Mouse (Mus musculus): Measurements from ENCODE around the gene Pgam2. TPM values are rescaled to one million over a fixed set of nuclear protein-coding genes. Genes with fewer than 3 reads are reported as not detected.

Gene Pgam2
- total and polyA plus RNA-seq, 2 experiments from 2014 or later = 862 to 1,513 TPM

- Histone ChIP-seq H3K9ac (replicated peaks; ENCODE audit: low read depth, low read length) (peak within 1 kb of the TSS; percentile 82), H3K27me3 (ENCODE audit: control insufficient read depth, insufficient read depth, low read length) (no peaks in the 10 kb centered on the region), H3K4me2 (ENCODE audit: low read depth, low read length) (peak within 1 kb of the TSS; percentile 93), H3K4me3 (ENCODE audit: low read depth, low read length) (peak within 1 kb of the TSS; percentile 71), H3K9me3 (replicated peaks; ENCODE audit: control insufficient read depth, low read length) (no peaks in the 10 kb centered on the region), H3K27ac (ENCODE audit: low read depth) (peak within 1 kb of the TSS; percentile 77), H3K4me1 (ENCODE audit: control insufficient read depth, insufficient read depth) (peaks cover 4% of the 10 kb centered on the region; the same call in 1 of the 2 replicates), H3K36me3 (replicated peaks; ENCODE audit: control insufficient read depth, insufficient read depth, low read length) (peaks cover 17% of the 10 kb centered on the region; the same call in 1 of the 2 replicates)
- DNase-seq (ENCODE audit: low spot score) (peak; percentile 97), ATAC-seq (ENCODE audit: insufficient read depth, low read depth) (peak; percentile 95)
- 1% methylated on average over 63 of the region's 63 CpGs for WGBS
- peak; percentile 81 for TF ChIP-seq CTCF (IDR thresholded peaks at IDR 0.05; ENCODE audit: low read depth)
- no peak for TF ChIP-seq EP300 (IDR thresholded peaks at IDR 0.05; ENCODE audit: low read depth)
Observed at GRCm38 (mm10) chr11:5837251-5838246, 34.0 kb upstream of the Pgam2 start, which contains the start of gene Polm. Gene Polm (minus strand): TSS chr11:5838016.

DNA sequence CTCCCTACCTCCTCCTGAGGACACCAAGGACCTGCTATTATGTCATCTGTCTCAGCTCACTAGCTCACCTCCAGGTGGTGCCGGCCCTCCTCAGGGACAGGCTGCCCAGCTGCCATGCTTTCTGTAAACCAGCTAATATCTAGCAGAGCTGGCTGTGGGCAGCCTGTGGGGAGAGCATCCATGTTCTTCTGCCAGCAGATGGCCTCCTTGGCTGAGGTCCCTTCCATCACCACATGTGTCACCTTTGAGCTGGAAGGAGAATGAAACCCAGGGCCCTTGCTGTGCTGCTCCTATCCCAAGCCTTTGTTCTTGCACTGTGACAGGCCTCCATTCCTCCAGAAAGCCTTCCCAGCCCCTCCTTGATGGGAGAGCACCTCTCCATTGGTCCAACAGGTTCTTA is 32.6 kb upstream of the Pgam2 start:
- H3K9ac ChIP-seq (replicated peaks; ENCODE audit: low read depth, low read length) = no peak overlapping the region
- H3K4me1 ChIP-seq (ENCODE audit: control insufficient read depth, insufficient read depth) = peaks cover 4% of the 10 kb centered on the region; the same call in 1 of the 2 replicates
- TF ChIP-seq EP300 (IDR thresholded peaks at IDR 0.05; ENCODE audit: low read depth) = no peak
- TF ChIP-seq CTCF (IDR thresholded peaks at IDR 0.05; ENCODE audit: low read depth) = peak; percentile 41; the same call in 1 of the 2 replicates
- no peaks in the 10 kb centered on the region for H3K9me3 ChIP-seq (replicated peaks; ENCODE audit: control insufficient read depth, low read length)
- DNase-seq (ENCODE audit: low spot score) (no peak), ATAC-seq (ENCODE audit: insufficient read depth, low read depth) (no peak)
- H3K4me3 ChIP-seq (ENCODE audit: low read depth, low read length) = no peak overlapping the region
- H3K4me2 ChIP-seq (ENCODE audit: low read depth, low read length) = no peak overlapping the region
- WGBS = 46% methylated on average over 1 of the region's 1 CpGs
- H3K27ac ChIP-seq (ENCODE audit: low read depth) = no peak overlapping the region
- H3K27me3 ChIP-seq (ENCODE audit: control insufficient read depth, insufficient read depth, low read length) = no peaks in the 10 kb centered on the region
- peaks cover 29% of the 10 kb centered on the region for H3K36me3 ChIP-seq (replicated peaks; ENCODE audit: control insufficient read depth, insufficient read depth, low read length)

DNA sequence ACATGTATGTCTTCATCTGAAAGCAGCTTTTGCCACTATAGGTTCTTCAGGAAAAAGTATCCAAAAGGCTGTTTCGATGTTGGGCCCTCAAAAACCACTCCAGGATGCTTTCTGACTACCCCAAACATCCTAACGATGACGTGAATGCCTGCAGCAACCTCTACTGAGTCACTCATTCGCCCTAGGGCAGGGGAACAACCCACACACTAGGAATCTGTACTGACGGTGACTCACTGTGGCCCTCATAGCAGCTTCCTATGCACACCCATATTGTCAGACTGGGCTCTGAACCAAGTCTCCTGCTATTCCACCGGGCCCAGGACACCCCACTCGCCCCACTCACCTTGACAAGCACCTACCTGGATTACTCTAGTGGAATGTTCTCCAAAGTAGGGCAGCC is 31.5 kb upstream of the Pgam2 start:
- no peaks in the 10 kb centered on the region for H3K27me3 ChIP-seq (ENCODE audit: control insufficient read depth, insufficient read depth, low read length)
- H3K27ac ChIP-seq (ENCODE audit: low read depth) = no peak overlapping the region
- TF ChIP-seq EP300 (IDR thresholded peaks at IDR 0.05; ENCODE audit: low read depth) = no peak
- no peak for TF ChIP-seq CTCF (IDR thresholded peaks at IDR 0.05; ENCODE audit: low read depth)
- peaks cover 10% of the 10 kb centered on the region; the same call in 1 of the 2 replicates for H3K4me1 ChIP-seq (ENCODE audit: control insufficient read depth, insufficient read depth)
- H3K9ac ChIP-seq (replicated peaks; ENCODE audit: low read depth, low read length) = no peak overlapping the region
- 79% methylated on average over 7 of the region's 7 CpGs for WGBS
- no peak overlapping the region for H3K4me3 ChIP-seq (ENCODE audit: low read depth, low read length)
- no peaks in the 10 kb centered on the region for H3K9me3 ChIP-seq (replicated peaks; ENCODE audit: control insufficient read depth, low read length)
- no peak for DNase-seq (ENCODE audit: low spot score)
- peaks cover 34% of the 10 kb centered on the region for H3K36me3 ChIP-seq (replicated peaks; ENCODE audit: control insufficient read depth, insufficient read depth, low read length)
- no peak for ATAC-seq (ENCODE audit: insufficient read depth, low read depth)
- H3K4me2 ChIP-seq (ENCODE audit: low read depth, low read length) = no peak overlapping the region

DNA sequence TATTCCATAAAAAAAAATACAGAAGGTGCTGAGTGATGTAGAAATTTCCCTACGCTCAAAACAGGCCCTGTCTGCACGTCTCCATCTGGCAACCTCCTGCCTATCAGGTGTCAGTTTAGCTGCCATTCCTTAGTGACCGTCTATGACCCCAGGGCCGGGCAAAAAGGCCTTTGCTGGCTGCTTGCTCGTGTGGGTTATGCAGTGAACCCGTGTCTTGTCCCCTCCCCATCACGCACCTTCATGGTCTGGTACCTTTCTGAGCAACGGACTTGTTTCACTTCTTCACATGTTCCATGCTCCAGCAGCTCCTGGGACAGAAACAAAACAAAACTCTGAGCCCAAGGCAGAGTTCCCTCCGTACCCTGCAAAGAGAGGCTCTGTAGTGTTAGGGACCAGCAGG is 31.0 kb upstream of the Pgam2 start:
- no peak for TF ChIP-seq EP300 (IDR thresholded peaks at IDR 0.05; ENCODE audit: low read depth)
- TF ChIP-seq CTCF (IDR thresholded peaks at IDR 0.05; ENCODE audit: low read depth) = no peak
- ATAC-seq (ENCODE audit: insufficient read depth, low read depth) = no peak
- no peaks in the 10 kb centered on the region for H3K27me3 ChIP-seq (ENCODE audit: control insufficient read depth, insufficient read depth, low read length)
- H3K27ac ChIP-seq (ENCODE audit: low read depth) = no peak overlapping the region
- no peak for DNase-seq (ENCODE audit: low spot score)
- whole genome bisulfite sequencing = 70% methylated on average over 9 of the region's 9 CpGs
- H3K36me3 ChIP-seq (replicated peaks; ENCODE audit: control insufficient read depth, insufficient read depth, low read length) = peaks cover 38% of the 10 kb centered on the region
- H3K4me3 ChIP-seq (ENCODE audit: low read depth, low read length) = no peak overlapping the region
- no peak overlapping the region for H3K9ac ChIP-seq (replicated peaks; ENCODE audit: low read depth, low read length)
- H3K9me3 ChIP-seq (replicated peaks; ENCODE audit: control insufficient read depth, low read length) = no peaks in the 10 kb centered on the region
- H3K4me1 ChIP-seq (ENCODE audit: control insufficient read depth, insufficient read depth) = peaks cover 10% of the 10 kb centered on the region; the same call in 1 of the 2 replicates
- no peak overlapping the region for H3K4me2 ChIP-seq (ENCODE audit: low read depth, low read length)

DNA sequence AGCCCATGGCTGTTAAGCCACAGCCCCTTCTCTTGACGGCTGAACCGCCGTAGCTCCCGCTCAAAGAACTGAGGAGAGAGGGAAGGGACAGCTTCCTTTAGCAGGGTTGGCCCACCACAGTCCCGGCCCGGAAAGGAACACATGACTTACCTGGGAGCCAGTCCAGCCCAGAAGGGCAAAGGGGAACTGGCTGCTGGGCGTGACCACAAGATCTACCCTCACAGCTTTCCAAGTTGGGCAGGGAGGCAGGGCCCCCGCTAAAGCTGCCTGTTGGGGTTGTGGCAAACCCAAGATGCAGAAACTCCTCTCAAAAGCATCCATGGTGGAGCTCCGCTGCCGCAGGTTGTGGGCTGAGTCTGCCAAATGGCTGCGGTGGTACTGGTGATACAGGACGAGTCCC is 25.8 kb upstream of the Pgam2 start:
- WGBS = 89% methylated on average over 12 of the region's 12 CpGs
- Histone ChIP-seq H3K9ac (replicated peaks; ENCODE audit: low read depth, low read length) (no peak overlapping the region), H3K4me3 (ENCODE audit: low read depth, low read length) (no peak overlapping the region), H3K9me3 (replicated peaks; ENCODE audit: control insufficient read depth, low read length) (no peaks in the 10 kb centered on the region), H3K36me3 (replicated peaks; ENCODE audit: control insufficient read depth, insufficient read depth, low read length) (peaks cover 49% of the 10 kb centered on the region), H3K4me1 (ENCODE audit: control insufficient read depth, insufficient read depth) (0 out of 2 replicates have a peak, but pooled peaks cover 6% of the 10 kb centered on the region), H3K4me2 (ENCODE audit: low read depth, low read length) (no peak overlapping the region), H3K27ac (ENCODE audit: low read depth) (no peak overlapping the region), H3K27me3 (ENCODE audit: control insufficient read depth, insufficient read depth, low read length) (no peaks in the 10 kb centered on the region)
- DNase-seq (ENCODE audit: low spot score) (no peak), ATAC-seq (ENCODE audit: insufficient read depth, low read depth) (no peak)
- TF ChIP-seq EP300 (IDR thresholded peaks at IDR 0.05; ENCODE audit: low read depth) (no peak), CTCF (IDR thresholded peaks at IDR 0.05; ENCODE audit: low read depth) (no peak)

Data from heart, postnatal 0 days (tissue).